Mouse (Mus musculus) layer of hippocampus, adult 18-20 months (tissue): ENCODE measurements around the gene Rtp4. TPM values are rescaled to one million over a fixed set of nuclear protein-coding genes. Genes with fewer than 3 reads are reported as not detected.

Experiments used
- DNase-seq, 2 experiments: peaks; one replicate each; pipeline ENCODE4 v3.0.0; 2022; ENCODE audit warnings: low spot score in 2 of 2
- total RNA-seq, 2 experiments: library from RNA; stranded (reverse); gene quantifications; 2 replicates each; pipeline ENCODE4 v1.2.3; 2021

The Rtp4 gene
- total RNA-seq, 2 experiments from 2014 or later = 1.5 TPM

DNA sequence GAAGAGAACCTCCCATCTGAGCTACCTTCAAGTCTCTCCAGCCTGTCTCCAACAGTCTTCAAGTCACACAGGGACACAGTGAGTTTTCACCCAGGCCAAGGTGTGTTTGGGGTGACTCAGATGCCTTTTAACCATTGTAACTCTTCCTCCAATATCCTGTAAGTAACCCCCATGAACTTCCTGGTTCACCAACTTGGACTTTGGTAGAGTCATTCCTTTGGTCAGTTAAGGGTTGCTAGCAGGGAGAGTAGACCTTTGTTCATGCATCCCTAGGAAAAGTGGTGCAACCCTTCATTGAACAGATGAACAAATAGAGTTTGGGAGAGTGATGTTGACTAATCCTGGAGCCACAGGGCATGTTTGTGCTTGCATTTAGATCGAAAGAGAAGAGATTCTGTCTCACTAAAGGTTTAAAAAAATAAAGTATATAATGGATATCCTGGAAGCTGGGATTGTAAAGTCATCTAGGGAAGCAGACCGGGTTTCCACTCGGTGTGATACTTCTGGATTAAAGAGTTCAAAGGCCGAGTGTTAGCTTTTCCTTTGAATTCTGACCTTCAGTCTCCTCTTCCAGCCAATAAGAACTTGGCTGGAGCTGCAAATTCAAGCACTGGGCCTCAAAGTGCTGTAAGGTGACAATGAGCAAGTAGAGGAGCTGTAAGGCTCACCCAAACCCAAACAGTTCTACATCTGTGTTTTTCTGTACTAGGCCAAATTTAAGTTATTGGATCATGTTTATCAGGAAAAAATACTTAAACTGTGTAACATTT lies 8.7 kb upstream of the Rtp4 start:
- DNase-seq = no peak

DNA sequence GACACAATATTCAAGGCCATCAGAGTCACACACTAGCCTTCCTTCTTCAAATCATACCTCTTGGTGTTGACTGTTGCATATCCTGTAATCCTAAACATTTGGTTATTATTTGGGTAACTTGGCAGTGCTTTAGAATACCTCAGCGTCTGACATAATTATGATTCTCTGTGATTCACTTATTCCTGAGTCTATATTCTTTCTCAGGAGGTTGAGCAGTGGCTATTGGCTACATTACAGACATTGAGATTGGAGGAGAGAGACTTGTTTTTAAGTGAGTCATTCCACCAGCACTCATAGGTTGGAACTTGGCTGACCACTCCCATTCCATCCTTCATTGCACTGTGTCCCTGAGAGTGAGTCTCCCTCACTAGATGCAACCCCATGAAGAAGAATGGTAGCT lies 6.7 kb upstream of the Rtp4 start:
- no peak for DNase-seq

DNA sequence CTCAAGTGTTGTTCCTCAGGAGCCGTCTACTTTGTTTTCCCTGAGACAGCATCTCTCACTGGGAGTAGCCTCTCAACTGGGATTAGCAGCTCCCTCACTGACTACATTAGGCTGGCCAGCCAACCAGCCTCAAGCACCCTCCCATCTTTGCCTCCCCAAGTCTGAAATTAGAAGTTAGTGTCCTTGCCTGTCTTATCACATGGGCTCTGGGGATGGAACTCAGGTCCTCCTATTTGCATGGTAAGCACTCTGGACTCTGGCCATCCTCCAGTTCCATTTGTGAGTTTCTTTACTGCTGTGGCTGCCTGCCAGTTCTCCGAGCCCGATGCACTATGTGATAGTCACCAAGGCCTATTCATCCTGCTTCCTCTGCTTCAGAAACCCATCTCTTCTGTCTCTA lies 4.3 kb upstream of the Rtp4 start:
- DNase-seq = peak in 1 of 2 experiments; percentile 24

DNA sequence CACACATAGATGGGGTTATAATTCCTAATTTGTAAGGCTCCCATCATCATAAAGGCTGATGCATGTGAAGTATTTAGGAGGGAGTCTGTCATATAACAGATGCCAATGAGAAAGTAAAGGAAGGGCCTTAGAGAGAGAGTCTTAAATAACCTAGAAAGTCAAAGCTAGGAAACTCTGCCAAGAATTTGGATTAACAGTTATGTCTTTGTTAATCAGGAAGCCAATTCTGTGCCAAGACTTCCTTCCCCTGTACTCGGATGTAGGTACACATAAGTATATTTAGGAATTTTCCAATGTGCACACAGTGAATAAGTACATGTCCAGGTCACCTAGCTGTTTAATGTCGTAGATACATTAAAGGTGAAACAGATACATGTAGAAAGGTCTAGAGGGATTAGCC lies 3.5 kb upstream of the Rtp4 start:
- DNase-seq = no peak

DNA sequence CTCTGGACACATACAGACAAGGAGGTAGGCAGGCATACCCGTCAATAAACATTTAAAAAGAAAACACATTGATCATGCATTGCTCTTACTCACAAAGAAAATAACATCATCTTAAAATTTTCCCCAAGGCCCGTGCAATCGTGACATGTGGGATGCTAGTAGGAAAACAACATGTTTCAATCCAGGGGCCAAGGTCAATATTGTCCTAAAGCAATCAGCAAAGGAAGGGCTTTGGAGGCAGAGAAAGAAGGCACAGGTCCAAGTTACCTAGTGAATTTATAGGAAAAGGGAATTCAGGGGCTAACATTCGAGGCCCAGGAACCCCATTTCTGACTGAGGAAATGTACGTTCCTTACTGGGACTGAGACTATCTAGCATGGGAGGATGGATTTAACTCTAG lies 2.9 kb upstream of the Rtp4 start:
- DNase-seq = no peak

DNA sequence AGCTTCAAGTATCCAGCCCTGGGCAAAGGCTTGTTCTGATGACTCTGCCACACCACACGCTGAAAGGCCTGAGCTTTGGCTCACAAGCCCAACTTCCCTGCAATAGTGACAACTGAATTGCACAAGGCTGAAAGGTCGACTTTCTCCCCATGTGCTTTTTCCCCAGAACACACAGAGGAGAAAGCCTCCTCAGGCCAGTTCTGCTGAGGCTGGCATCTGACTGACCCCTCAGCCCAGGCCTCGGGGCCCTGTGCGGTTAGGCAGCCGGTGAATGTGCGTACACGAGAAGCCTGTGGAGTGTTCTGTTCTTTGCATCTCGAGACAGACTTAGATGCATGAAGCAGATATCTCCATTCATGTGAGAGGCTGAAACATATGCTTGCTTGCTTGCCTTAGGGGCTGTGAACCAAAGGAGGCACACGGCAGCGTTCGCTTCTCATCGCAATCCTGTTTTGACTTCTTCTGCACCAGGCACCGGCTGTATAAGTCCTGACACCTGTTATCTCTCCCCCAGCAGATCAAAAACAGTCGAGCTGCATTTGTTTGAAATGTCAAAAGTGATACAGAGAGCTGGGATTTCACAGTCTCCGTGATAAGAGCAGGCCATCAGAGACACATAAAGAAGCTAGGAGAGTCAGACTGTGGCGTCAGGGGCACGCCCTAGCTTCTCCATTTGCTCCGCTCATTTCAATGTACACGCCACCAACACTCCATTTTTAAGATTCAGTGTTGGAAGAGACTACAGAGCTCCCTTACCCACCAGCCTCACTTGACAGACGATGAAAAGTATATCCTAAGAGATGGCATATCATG lies 2.1 kb upstream of the Rtp4 start:
- DNase-seq = peak; percentile 17 to 58

DNA sequence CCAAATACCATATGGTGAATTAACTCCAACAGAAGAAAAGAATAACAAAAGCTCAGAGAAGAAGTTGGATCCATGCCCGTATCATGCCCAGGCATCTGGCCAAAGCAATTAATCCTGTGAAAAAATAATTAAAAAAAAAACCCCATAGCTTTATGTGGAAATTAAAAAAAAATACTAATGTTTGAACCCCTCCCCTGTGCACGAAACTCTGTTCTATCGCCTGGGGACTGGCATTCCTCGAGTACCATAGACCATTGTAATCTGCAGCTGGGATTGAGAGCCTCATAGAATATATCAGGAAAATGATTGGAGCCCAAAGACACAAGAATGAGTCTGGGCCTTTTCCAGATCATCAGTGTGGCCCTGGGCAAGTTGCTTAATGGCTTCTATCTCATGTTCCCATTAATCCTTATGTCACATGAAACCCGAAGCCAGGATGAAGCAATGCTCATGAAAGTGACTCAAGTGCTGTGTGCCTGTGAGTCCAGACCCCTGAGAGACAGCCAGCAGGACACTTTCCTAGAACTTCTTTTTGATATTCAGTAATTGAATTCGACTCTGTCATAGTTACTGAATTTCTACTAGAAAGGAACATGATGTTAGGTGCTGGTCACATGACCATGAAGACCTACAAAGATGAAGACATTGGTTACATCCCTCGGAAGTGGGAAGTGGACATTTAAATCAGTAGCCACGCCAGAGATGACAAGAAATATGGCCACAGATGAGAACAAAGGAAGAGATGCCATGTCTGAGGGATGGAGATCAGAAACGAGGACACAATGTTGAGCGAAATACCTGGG lies 1.3 kb upstream of the Rtp4 start:
- DNase-seq = peak in 1 of 2 experiments; percentile 16

DNA sequence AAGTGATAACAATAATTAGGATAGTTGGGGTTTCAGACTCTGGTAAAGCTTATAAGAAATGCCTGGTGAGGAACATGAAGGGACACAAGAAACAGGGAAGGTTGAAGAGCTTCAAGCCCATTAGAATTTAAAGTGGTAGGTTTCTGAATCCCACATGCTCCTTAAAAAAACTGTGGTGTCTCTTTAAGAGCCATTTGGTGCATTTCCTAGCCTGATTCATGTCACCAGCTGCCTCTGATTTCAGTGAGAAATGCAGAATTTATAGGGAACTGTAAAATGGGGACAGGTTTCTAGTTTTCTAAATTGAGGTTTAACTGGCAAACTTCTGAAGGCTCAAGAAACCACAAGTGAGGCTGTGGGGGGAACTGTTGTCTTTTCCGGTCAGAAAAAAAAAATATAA lies 320 bp upstream of the Rtp4 start:
- peak; percentile 16 to 65 for DNase-seq

DNA sequence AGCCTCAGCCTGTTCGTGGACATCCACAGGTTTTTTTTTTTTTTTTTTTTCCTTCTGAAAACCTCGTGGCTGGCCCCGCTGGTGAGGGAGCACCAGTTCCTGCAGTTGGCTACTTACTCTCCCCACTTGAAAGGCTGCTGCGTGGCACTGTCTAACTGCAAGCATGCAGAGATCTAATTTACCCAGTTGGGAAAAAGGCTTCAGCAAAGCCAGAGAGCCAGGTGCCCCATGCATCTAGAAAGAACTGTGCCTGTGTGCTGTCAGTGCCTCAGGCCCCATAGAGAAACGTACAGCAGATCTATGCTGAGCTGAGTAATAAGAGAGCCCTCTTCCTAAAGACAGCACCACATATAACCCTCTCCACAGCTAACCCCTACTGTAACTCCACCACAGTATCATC lies 1.0 kb downstream of the Rtp4 start:
- no peak for DNase-seq

DNA sequence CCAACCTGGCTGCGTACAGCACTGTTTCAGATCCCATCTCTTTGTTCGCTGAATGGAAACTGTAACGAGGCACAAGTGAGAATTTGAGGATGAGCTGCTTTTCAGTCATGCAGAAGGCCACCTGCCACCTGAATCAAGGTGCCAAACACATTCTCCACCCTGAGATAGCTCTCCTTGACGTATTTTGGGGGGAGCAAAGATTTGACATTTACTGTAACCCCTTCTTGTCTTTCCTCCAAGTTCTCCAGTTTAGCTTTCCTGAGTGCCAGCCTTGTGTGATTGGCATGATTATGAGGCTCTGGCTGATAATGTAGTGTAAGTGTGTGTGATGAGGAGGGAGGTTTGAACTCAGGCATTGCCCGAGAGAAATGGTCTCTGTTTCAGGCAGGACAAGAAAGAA lies 2.0 kb downstream of the Rtp4 start:
- DNase-seq = no peak

DNA sequence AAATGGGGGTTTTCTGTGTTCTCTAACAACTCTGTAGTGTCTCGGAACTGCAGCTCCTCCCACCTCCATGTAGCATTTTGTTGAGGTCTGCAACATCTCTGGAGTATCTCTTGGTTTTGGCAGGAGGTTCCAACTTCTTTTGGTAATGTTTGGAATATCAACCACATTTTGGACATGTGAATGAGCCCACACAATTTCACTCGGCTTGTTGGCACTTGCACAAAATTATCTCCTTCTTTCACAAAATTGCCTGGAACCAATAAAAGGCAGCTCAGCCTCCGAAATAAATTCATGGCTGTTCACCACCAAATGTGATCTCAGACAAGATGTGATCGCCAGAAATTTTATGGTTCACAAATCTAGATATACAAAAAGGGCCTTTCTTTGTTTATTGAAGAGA lies 9.1 kb downstream of the Rtp4 start:
- DNase-seq = peak in 1 of 2 experiments; percentile 27

DNA sequence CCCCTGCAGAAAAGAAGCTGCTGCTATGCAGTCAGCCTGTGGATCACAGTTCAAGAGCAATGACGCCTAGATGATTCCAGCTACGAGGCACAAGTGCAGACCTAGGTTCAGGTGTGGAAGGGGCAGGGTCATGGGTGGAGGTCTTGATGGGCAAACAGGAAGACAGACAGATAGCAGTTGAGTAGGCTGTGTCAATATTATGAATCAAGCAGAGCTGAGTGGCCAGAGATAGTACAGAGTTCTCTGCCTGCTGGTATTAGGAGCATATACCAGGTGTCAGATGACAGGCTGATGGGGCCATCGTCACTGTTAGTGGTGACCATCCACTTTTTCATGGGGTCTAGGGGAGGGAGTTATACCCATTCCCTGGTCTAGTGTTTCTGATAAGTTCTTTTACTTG lies 13.6 kb downstream of the Rtp4 start:
- DNase-seq = no peak

DNA sequence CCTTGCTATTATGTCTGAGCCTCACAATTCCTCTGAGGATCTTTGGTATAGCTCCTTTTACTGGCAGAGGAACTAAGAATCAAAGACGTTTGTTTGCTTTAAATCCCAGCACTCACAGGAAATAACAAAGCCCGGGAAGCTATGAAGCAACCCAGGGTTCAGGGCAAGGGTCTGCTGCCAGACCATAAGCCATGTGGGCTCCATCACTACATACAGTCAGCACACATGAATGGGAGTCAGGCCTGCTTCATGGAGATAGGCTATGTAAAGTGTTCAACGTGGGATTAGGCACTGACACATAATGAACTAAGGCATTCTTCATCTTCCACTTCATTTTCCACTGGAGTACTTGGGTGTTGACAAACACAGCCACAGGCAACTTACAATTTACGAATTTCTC lies 21.0 kb downstream of the Rtp4 start:
- no peak for DNase-seq

DNA sequence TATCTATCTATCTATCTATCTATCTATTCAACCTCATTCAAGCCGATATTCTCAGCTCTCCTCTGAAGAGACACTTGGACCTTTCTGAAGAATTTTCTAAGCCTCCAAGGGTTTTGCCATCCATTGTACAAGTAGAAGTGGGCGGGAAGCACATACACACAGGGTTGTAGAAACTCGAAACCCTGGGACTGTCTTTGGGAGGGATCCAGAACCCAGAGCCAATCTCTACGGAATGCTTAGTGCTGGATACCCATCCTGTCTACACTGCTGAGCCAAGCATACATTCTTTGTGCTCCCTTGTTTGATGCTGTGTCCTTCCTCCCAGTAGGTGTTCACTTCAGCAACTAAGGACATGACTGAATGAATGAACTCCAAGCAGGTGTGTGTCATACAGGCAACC lies 22.8 kb downstream of the Rtp4 start:
- DNase-seq = no peak

DNA sequence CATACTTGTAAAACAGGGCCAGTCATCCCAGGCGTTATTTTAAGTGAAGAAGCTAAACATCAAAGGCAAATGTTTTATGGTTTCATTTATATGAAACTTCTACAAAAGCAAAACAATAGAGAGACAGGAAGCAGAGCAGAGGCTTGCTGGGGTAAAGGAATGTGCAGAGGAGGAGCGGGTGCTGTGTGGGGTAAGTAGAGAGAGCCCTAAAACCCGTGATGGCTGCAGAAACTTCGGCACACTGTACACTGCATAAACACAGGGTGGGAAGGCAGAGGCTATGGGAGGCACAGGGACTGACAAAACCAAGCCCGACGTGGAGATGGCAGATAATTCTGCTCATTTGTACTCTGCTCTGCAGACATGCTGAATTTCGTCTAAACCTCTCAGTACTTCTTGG lies 24.3 kb downstream of the Rtp4 start:
- DNase-seq = no peak

DNA sequence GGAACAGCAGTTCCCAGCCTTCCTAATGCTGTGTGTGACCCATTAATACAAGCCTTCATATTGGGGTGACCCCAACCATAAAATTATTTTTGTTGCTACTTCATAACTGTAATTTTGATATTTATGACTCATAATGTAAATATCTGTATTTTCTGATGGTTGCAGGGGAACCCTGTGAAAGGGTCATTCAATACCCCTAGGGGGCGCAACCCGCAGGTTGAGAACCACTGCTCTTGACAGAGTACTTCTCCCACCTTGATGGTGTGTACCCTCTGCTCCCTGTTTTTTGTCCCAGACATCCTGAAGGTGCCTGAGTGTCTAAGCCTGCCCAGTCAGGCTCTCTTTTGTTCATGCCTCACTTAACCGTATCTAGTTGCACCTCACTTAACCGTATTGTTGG lies 27.7 kb downstream of the Rtp4 start:
- DNase-seq = no peak

DNA sequence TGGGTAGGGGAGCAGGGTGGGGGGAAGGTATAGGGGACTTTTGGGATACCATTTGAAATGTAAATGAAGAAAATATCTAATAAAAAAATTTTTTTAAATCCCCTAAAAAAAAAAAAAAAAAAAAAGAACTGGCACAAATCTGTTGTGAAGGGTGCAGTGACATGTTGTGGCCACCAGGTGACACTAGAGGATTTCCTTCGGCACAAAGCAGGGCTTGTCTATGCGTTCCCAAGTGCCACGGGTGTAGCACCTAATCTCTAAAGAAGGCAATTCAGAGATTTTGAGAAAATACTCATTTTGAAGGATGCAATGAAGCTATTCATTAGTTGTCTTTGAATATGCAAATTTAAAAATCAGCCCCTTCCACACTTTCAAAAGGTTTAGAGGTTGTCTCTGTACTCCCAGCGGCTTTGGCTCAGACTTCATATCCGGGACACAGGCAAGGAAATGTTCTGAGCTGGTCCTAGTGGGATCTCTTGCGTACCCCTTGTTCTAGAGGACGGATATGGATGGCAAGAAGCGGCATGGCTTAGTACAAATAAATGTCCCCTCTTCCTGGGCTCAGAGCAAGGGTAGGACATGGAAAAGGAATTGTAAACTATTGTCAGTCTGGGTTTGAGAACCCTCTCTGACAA lies 30.4 kb downstream of the Rtp4 start:
- DNase-seq = peak; percentile 30 to 83

DNA sequence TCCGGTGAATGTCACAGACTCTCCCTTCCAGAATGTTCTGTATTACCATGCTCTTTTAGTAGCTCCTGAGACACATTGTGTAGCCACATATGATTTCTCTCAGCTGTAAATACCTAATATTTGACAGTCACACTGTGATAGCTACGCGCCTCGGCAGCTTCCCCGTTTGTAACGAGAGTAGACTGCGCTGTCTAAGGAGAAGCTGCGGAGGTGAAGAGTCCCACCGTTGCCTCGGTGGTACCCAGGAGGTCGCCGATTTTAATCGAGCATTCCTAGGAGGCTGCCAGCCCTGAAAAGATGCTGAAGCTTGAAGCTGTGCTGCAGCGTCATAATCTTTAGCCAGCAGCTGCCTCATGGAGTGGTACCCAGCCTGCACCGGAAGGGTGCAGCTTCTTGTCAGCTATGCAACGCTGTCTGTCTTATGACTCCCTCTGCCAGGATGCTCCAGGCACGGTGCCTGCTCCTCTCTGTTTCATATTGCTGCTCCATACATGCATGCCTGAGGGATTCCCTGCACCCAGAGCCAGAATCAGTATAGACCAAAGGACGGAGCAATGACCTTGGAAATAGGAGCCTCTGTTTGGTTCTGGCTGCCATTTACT lies 31.0 kb downstream of the Rtp4 start:
- peak in 1 of 2 experiments; percentile 8 for DNase-seq

DNA sequence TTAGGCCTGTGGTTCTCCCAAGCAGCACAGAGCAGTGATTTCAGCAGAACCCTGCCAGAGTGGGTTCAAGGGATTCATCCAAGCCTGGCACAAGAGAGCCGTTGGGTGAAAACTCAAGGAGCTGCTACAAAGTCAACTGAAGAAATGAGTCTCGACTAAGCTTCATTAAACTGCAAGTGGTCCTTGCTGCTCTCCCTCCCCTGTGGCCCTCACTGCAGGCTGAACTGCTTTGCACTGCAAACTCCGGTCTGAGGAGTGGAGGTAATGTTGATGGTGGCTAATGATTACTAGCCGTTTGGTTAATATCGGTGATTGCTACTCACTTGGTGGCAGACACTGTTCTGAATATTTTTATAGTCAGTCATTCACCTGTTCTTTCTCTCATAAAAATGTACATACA lies 34.6 kb downstream of the Rtp4 start:
- no peak for DNase-seq

DNA sequence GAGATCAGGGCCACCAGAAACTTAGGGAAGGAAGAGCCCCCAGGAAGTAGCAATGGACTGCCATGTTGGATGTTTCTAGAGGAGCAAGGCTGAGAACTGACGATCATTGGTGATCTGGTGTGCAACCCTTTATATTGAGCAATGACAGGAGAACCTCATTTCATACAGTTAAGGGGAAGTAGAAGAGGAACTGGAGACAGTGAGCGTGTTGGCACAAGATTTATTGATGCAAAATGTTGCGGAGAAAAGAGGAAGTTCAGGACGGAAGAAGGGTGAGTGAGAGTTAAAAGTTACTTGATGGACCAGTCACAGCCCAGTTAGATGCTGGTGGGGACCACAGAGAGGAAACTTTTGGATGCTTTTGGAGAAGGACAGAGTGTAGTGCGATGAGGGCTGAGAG lies 37.1 kb downstream of the Rtp4 start:
- no peak for DNase-seq

DNA sequence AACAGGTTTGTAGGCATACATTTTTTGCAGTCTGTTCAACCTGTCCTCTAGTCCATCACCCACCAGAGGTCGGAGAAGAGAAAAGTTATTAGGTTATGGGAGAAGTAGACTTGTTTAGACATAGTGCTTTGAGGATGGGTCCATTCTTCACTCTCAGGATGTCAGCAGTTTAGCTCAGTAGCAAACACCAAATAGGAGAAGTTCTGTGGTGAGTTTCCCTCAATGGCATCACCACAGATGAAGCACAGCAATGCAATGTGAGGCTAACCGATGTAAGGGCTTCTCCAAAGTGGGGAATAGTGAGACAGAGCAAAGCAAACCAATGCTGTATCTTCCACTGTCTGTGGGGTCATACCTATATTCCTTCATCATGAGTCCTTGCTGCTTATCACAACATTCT lies 37.6 kb downstream of the Rtp4 start:
- DNase-seq = no peak
